Mouse (Mus musculus) CD4-positive naive resting alpha-beta T cell, adult 76 days (primary cell): ENCODE measurements around the gene Rab13. TPM values are rescaled to one million over a fixed set of nuclear protein-coding genes. Genes with fewer than 3 reads are reported as not detected.

ENCODE experiments used
- total RNA-seq: library from RNA; stranded (reverse); gene quantifications from one replicate; pipeline ENCODE4 v1.2.4, GENCODE M21; 2023

The Rab13 gene
- not detected for total RNA-seq

DNA sequence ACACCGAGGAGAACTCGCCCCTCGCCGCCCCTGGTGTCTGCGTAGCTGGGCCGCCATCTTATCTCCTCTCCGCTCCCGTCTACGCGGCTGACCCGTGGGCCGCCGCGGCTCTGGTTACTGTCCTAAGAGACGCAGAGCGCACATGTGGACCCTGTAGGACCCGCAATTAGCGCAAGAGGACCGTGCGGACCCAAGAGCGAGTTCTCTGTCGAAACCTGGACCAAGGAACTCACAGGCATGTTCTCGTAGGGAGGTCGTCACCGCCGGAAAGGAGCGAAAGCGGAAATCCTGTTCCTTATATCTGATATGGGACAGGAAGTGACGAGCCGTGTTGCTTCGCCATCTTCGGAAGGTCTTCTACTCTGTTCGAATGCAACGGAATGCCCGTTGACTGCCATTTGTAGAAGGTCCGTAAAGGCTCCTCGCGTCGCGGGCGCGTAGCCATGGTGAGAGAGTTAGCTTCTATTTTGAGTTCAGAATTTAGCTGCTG, at the start of gene Rab13, which contains the start of gene Rps27:
TSS of gene Rab13 (plus strand) at position 319 of the 490 bp plus-strand sequence.
TSS of gene Rps27 (minus strand) at position 275 of the 490 bp plus-strand sequence.

DNA sequence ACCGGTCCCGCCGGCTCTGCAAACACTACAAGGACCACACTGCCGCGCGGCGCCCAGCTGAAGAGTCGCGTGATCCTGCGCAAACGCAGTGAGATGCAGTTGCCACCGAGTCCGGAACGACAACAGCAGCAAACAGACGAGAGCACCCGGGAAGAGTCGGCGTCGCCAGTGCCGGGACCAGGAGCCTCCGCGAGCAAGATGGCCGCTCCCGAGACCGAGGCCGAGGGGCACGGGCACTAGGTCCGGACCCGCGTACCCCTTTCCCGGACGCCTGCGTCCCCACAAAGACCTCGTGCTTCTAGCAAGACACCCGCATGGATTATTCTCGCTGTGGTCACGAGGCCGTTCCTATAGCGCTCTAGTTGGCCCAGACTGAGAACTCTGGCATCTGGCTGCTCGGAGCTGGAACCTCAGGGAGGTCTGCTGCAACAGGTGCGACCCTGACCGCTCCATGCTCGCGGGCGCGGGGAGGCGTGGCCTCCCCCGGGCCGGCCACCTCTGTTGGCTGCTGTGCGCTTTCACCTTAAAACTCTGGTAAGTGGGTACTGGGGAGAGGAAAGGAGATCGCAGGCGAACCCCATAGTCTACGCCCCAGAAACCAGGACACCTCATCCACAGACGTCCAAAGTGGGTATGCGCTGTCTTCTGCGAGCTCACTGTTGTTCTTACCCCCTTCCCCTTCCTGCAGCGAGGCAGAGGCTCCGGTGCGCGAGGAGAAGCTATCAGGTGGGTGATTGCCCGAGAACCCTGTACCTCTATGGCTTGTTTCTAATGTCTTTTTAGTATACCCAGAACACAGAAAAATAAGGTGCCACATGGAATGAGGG, 18.2 kb downstream of the Rab13 start, which contains the start of gene Jtb:
TSS of gene Jtb (plus strand) at position 91 of the 827 bp plus-strand sequence.

DNA sequence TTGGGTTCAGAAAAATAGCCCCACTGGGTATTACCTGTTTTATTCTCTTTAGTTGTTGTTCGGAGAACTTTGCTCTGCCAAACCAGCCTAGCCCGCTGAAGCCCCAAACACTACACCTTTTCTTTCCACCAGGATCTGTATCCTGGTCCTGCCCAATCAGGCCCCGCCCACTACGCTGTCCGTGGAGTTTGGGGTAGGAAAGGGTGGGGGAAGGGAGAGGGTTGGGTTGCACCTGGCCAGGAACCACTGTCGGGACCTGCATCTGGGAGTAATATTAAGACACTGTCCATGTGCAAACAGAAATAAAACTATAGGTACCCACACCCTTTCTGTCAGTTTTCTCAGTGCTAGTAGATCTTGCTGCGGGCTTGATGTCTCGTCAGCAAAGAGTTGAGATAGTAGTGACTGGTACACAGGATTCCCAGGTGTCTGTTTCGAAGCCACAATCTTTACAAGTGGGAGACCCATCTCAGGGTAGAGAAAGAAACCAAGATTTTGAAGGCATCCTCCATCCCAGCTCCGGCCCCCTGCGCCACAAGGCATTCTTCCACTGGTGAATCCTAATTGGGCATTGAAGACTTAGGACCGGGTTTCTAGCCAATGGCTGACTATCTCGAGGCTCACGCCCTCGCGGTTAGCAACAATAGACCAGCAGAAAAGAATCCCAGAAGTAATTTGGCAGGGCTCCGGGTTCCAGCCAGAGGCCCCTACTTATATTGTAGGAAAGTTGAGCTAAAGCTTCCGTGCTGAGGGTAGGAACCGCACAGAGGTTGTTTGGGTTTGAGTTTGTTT, 29.7 kb downstream of the Rab13 start, which contains the start of gene Creb3l4:
TSS of gene Creb3l4 (minus strand) at position 529 of the 792 bp plus-strand sequence.

DNA sequence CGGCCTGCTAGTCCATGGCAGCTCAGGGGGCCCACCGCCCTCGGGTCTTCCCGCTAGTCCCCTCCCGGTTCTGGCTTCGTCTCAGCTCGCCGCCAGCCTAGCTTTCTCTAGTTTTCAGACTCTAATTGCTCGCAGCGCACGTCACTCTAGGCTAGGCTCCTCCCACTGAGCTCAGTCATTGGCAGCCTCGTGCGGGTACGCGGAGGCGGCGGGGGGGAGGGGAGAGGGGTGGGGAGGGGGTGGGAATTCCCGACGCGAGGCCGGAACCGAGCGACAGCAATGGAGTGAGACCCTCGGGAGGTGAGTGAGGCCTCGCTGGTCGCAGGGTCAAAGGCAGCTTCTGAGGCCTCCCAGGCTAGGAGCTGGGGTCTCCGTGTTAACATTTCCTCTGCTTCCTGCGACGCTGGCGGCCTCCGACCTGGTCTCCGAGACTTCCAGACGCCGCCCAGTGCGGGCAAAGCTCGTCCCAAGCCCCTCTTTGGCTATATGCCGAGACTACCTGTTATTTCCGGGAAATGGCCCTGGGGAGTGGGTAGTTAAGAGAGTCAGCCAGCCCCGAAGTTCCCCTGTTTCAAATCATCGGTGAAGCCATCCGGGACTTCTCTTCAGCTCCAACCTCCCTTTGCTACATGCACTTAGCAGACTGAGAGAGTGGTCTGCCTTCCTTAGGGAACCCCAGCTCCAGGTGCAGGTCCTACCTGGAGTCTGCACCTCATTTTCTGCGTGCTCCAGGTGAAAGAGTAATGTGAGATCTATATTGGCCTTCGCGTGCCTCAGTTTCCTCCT, 34.7 kb downstream of the Rab13 start, which contains the start of gene Slc39a1:
TSS of gene Slc39a1 (plus strand) at position 213 of the 786 bp plus-strand sequence.

DNA sequence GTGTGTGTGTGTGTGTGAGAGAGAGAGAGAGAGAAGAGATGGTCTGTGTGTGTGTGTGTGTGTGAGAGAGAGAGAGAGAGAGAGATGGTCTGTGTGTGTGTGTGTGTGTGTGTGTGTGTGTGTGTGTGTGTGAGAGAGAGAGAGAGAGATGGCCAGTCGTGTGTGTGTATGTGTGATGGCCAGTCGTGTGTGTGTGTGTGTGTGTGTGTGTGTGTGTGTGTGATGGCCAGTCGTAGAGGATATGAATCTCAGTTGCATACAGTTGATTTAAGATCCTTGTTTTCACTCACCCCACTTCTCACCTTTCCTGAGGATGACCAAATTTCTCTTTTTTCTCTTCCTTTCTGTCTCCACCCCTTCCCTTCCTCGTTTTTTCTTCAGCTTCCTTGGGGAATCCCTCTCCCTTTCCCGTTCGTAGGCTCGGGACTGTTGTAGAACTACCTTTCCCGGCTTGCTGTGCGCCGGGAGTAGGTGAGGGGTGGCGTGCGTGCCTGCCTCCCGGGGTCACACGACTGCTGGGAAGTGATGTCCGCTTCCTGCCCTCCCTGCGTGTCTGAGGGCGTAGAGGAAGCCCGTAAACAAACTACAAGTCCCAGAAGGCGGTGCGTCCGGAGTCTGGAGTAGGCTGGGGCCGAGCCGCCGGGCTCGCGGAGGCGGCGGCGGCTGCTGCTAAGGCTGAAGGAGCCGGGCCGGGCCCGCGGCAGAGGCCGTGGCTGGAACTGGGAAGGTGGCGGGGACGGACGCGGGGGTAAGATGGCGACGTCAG, 40.3 kb downstream of the Rab13 start, which contains the start of gene Crtc2:
TSS of gene Crtc2 (plus strand) at position 511 of the 766 bp plus-strand sequence.

DNA sequence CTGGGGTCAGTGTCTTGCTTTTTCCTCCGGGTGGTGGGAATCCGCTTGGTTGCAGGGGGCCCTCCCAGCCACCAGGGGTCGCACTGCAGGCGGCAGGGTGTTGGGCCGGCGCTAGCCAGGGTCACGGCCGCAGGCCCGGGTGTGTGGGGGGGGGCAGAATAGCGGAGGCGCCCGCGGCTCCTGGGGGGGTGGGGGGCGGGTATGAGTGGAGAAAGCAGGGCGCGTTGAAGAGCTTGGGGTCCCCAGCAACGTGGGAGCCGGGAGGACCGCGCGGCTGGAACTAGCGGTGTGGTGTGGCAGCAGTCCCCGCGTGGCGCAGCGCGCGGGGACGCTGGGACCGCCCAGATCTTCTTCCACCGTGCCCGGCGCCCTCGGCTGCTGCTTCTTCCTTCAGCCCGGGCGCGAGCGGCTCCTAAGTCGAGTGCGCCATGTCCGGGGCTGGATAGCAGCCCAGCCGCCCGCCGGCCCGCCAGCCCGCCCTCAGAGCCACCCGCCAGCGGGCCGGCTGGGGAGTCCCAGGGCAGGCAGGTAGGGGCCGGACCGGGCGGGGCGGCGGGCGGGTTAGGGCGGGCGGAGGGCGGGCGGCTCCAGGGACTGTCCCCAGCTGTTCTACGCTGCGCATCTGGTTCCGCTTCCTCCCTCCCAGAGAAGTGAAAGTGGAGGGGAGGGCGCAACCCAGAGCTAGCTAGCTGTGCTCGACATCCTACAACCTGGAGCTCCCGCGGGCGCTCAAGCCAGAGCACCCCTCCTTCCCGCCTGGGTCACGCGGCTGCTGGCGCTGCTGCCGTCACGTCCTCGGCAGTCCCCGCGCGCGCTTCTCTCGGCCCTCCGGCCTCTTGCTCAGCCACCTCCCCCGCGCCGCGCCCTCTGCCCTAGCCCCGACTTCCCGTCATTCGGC, 51.8 kb downstream of the Rab13 start, which contains the start of gene Dennd4b:
TSS of gene Dennd4b (plus strand) at position 152 of the 898 bp plus-strand sequence.

Other genes with a start within 250 kb of the Rab13 start
- 58.9 TPM for gene Hax1, start 214.9 kb upstream of the Rab13 start, total RNA-seq
- 97.0 TPM for gene 4933434E20Rik, start 162.1 kb upstream of the Rab13 start, total RNA-seq
- 249 TPM for gene Ubap2l, start 161.1 kb upstream of the Rab13 start, total RNA-seq
- 596 TPM for gene Tpm3, start 141.0 kb upstream of the Rab13 start, total RNA-seq
- 1.2 TPM for gene Nup210l, start 109.6 kb upstream of the Rab13 start, total RNA-seq
- gene Rps27, start within 50 bp of the Rab13 start, total RNA-seq: 11,775 TPM
- gene Jtb, start 17.9 kb downstream of the Rab13 start, total RNA-seq: 74.5 TPM
- gene Creb3l4, start 29.8 kb downstream of the Rab13 start, total RNA-seq: not detected
- gene Slc39a1, start 34.5 kb downstream of the Rab13 start, total RNA-seq: 17.1 TPM
- gene Crtc2, start 40.5 kb downstream of the Rab13 start, total RNA-seq: 99.0 TPM
- gene Dennd4b, start 51.5 kb downstream of the Rab13 start, total RNA-seq: 62.5 TPM
- gene Gatad2b, start 79.5 kb downstream of the Rab13 start, total RNA-seq: 132 TPM
- gene Slc27a3, start 176.2 kb downstream of the Rab13 start, total RNA-seq: 1.3 TPM
- 42.6 TPM for gene Ints3, start 219.9 kb downstream of the Rab13 start, total RNA-seq